Mouse (Mus musculus): ENCODE data around the gene Tsc1. TPM values are rescaled to one million over a fixed set of nuclear protein-coding genes. Genes with fewer than 3 reads are reported as not detected.

The Tsc1 gene
- polyA plus RNA-seq, 1 experiment, result 6.9 TPM

DNA sequence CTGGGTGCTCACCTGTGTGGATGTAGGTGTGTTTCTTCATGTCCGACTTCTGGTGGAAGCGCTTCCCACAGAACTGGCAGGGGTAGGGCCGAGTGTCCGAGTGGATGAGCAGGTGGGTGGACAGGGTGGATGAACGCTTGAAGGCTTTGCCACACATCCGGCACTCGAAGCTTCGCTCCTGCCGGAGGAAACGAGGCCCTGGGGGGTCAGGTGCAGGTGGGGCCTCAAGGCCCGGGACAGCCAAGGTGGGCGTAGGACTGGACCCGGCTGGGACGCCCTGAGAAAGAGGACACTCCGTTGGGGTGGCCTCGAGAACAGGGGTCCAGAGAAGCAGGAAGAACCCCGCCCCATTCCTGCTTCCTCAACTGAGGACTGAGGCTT lies 29.6 kb upstream of the Tsc1 start:
- no peaks in the 10 kb centered on the region for H3K79me3 ChIP-seq (ENCODE audit: low read depth)
- no peak for TF ChIP-seq USF1 (IDR thresholded peaks at IDR 0.05; ENCODE audit: low read depth)

DNA sequence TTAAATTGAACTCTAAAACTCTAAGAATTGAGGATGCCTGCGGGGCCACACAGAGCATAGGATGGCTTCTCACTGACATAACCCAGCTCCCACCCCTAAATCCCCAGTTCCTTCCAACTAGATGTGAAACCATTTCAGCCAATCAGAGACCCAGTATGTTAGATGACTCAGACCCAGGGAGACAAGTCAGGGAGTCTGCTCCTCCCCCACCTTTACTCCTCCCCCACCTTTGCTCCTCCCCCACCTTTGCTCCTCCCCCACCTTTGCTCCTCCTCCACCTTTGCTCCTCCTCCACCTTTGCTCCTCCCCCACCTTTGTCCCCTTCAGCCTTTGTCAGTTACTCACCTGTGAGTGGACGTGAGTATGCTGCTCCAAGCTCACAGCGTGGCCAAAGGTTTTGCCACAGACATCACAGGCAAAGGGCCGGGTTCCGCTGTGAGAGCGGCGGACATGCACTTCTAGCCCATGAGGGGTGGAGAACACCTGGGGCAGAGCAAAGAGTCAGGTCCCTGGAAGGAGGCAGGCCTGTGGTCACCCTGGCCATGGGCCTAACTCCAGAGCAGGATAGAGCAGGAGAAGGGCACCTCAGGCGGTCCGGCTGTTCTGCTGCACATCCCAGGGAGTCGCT lies 28.5 kb upstream of the Tsc1 start:
- H3K27me3 ChIP-seq (ENCODE audit: control insufficient read depth, insufficient read depth, insufficient read length), result peaks cover 14% of the 10 kb centered on the region
- no peak overlapping the region for H3ac ChIP-seq (ENCODE audit: control insufficient read depth, insufficient read length, low read depth)
- H3K79me2 ChIP-seq (ENCODE audit: control insufficient read depth, insufficient read depth), result no peaks in the 10 kb centered on the region
- H3K4me3 ChIP-seq (ENCODE audit: insufficient read depth, poor library complexity, severe bottlenecking), result no peak overlapping the region
- no peak for TF ChIP-seq CTCF (IDR thresholded peaks at IDR 0.05; ENCODE audit: control insufficient read depth, insufficient read depth, insufficient read length)
- no peak for TF ChIP-seq USF1 (IDR thresholded peaks at IDR 0.05; ENCODE audit: low read depth)
- no peak for TF ChIP-seq FOSL1 (IDR thresholded peaks at IDR 0.05; ENCODE audit: insufficient read depth, low read length, poor library complexity, severe bottlenecking)
- TF ChIP-seq CEBPB (IDR thresholded peaks at IDR 0.05; ENCODE audit: low read depth), result no peak
- TF ChIP-seq MAX (IDR thresholded peaks at IDR 0.05), result no peak
- no peak for TF ChIP-seq MYOG (IDR thresholded peaks at IDR 0.05; ENCODE audit: control insufficient read depth, extremely low read depth, insufficient read length)
- TF ChIP-seq MYOD1 (IDR thresholded peaks at IDR 0.05; ENCODE audit: control insufficient read depth, insufficient read length, low read depth), result no peak
- no peaks in the 10 kb centered on the region for H3K36me3 ChIP-seq (ENCODE audit: control insufficient read depth, insufficient read depth)
- no peaks in the 10 kb centered on the region for H3K79me3 ChIP-seq (ENCODE audit: low read depth)

More for the DNA sequence above, 29.6 kb upstream of the Tsc1 start:
- H3K36me3 ChIP-seq (ENCODE audit: control insufficient read depth, insufficient read depth), result no peaks in the 10 kb centered on the region
- no peak overlapping the region for H3K4me3 ChIP-seq (ENCODE audit: insufficient read depth, poor library complexity, severe bottlenecking)
- no peak overlapping the region for H3ac ChIP-seq (ENCODE audit: control insufficient read depth, insufficient read length, low read depth)
- peaks cover 11% of the 10 kb centered on the region for H3K27me3 ChIP-seq (ENCODE audit: control insufficient read depth, insufficient read depth, insufficient read length)
- H3K79me2 ChIP-seq (ENCODE audit: control insufficient read depth, insufficient read depth), result no peaks in the 10 kb centered on the region

DNA sequence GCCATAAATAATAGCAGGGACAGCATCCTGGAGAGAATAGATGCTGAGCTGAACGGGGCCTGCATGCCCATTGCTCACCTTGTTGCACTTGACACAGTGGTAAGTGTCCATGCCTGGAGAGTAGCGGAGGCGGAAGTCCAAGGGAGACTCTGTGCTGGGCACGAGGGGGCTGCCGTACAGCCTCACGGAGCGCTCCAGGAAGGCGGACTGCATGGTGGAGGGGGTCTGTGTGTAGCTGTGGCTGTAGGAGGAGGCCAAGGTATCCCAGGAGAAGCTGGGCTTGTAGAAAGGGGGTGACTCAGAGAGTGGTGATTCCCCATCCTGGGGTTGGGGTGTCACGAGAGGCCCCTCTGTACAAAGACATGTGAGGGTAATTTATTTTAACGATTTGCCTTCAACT lies 27.4 kb upstream of the Tsc1 start:
- no peak for TF ChIP-seq CEBPB (IDR thresholded peaks at IDR 0.05; ENCODE audit: low read depth)
- TF ChIP-seq MYOG (IDR thresholded peaks at IDR 0.05; ENCODE audit: control insufficient read depth, extremely low read depth, insufficient read length), result no peak
- TF ChIP-seq MAX (IDR thresholded peaks at IDR 0.05), result no peak
- H3K79me2 ChIP-seq (ENCODE audit: control insufficient read depth, insufficient read depth), result no peaks in the 10 kb centered on the region
- H3K36me3 ChIP-seq (ENCODE audit: control insufficient read depth, insufficient read depth), result no peaks in the 10 kb centered on the region

DNA sequence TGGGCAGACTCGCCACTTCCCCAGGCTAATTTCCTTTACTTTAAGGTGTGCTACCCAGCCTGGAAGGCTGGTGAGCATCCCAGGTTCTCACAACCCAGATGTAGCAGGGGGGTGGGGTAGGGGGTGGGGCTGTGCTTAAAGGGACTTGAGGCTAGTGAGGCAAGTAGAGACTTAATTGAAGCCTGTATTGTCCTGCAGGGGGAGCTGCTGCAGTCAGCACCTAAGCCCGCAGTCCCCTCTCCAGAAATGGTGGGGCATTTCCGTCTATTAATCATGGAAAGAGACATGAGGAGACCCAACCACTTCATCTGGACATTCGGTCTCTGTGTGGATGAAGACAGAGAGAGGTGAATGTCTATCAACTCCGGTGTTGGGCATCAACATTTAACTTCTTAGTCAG lies 24.7 kb upstream of the Tsc1 start:
- H3K4me3 ChIP-seq (ENCODE audit: insufficient read depth, poor library complexity, severe bottlenecking), result no peak overlapping the region
- H3K79me2 ChIP-seq (ENCODE audit: control insufficient read depth, insufficient read depth), result no peaks in the 10 kb centered on the region
- no peak for TF ChIP-seq MYOG (IDR thresholded peaks at IDR 0.05; ENCODE audit: control insufficient read depth, extremely low read depth, insufficient read length)
- no peak for TF ChIP-seq USF1 (IDR thresholded peaks at IDR 0.05; ENCODE audit: low read depth)
- TF ChIP-seq CTCF (IDR thresholded peaks at IDR 0.05; ENCODE audit: control insufficient read depth, insufficient read depth, insufficient read length), result no peak
- TF ChIP-seq MYOD1 (IDR thresholded peaks at IDR 0.05; ENCODE audit: control insufficient read depth, insufficient read length, low read depth), result no peak
- TF ChIP-seq CEBPB (IDR thresholded peaks at IDR 0.05; ENCODE audit: low read depth), result no peak
- TF ChIP-seq FOSL1 (IDR thresholded peaks at IDR 0.05; ENCODE audit: insufficient read depth, low read length, poor library complexity, severe bottlenecking), result no peak
- TF ChIP-seq MAX (IDR thresholded peaks at IDR 0.05), result no peak
- peaks cover 44% of the 10 kb centered on the region for H3K27me3 ChIP-seq (ENCODE audit: control insufficient read depth, insufficient read depth, insufficient read length)
- no peaks in the 10 kb centered on the region for H3K36me3 ChIP-seq (ENCODE audit: control insufficient read depth, insufficient read depth)
- H3ac ChIP-seq (ENCODE audit: control insufficient read depth, insufficient read length, low read depth), result no peak overlapping the region
- H3K79me3 ChIP-seq (ENCODE audit: low read depth), result no peaks in the 10 kb centered on the region

More for the DNA sequence above, 27.4 kb upstream of the Tsc1 start:
- Histone ChIP-seq H3K79me3 (ENCODE audit: low read depth) (no peaks in the 10 kb centered on the region), H3ac (ENCODE audit: control insufficient read depth, insufficient read length, low read depth) (no peak overlapping the region), H3K27me3 (ENCODE audit: control insufficient read depth, insufficient read depth, insufficient read length) (peaks cover 21% of the 10 kb centered on the region), H3K4me3 (ENCODE audit: insufficient read depth, poor library complexity, severe bottlenecking) (no peak overlapping the region)

DNA sequence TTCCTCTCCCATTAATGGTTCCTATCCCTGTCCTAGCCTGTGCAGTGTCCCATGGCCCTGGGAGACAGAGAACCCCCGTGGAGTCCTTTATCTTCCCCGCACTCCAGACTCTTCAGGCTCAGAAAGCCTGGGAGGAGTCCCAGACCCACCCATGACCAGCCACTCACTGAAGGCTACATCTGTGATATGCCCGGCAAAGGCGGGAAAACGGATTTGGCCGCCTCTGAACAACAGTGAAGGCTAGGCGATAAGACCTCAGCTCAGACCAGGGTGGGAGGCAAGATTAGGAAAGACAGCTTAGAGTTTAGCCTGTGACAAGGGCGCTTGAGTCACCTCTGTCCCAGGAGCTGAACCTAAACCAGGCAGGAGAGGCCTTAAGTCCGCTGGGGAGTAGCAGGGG lies 24.2 kb upstream of the Tsc1 start:
- Histone ChIP-seq H3K27me3 (ENCODE audit: control insufficient read depth, insufficient read depth, insufficient read length) (peaks cover 44% of the 10 kb centered on the region), H3K79me2 (ENCODE audit: control insufficient read depth, insufficient read depth) (no peaks in the 10 kb centered on the region), H3K36me3 (ENCODE audit: control insufficient read depth, insufficient read depth) (no peaks in the 10 kb centered on the region), H3K4me3 (ENCODE audit: insufficient read depth, poor library complexity, severe bottlenecking) (no peak overlapping the region), H3ac (ENCODE audit: control insufficient read depth, insufficient read length, low read depth) (no peak overlapping the region), H3K79me3 (ENCODE audit: low read depth) (no peaks in the 10 kb centered on the region)
- TF ChIP-seq FOSL1 (IDR thresholded peaks at IDR 0.05; ENCODE audit: insufficient read depth, low read length, poor library complexity, severe bottlenecking), result no peak
- no peak for TF ChIP-seq CEBPB (IDR thresholded peaks at IDR 0.05; ENCODE audit: low read depth)
- TF ChIP-seq MYOD1 (IDR thresholded peaks at IDR 0.05; ENCODE audit: control insufficient read depth, insufficient read length, low read depth), result no peak
- TF ChIP-seq USF1 (IDR thresholded peaks at IDR 0.05; ENCODE audit: low read depth), result no peak
- TF ChIP-seq MAX (IDR thresholded peaks at IDR 0.05), result no peak
- no peak for TF ChIP-seq CTCF (IDR thresholded peaks at IDR 0.05; ENCODE audit: control insufficient read depth, insufficient read depth, insufficient read length)
- no peak for TF ChIP-seq MYOG (IDR thresholded peaks at IDR 0.05; ENCODE audit: control insufficient read depth, extremely low read depth, insufficient read length)
